Mouse (Mus musculus) gastrocnemius, postnatal 14 days (tissue): ENCODE data around the gene S100a4. TPM values are rescaled to one million over a fixed set of nuclear protein-coding genes. Genes with fewer than 3 reads are reported as not detected.

Source experiments
- total RNA-seq, 2 experiments: library from RNA; stranded (reverse); gene quantifications; 2 replicates each; pipeline ENCODE4 v1.2.3; 2021

The S100a4 gene
- total RNA-seq, 2 experiments from 2014 or later = 11.1 to 16.5 TPM

Other genes starting within 250 kb of the S100a4 start
- gene Slc27a3, start 213.8 kb upstream of the S100a4 start, total RNA-seq = 1 to 10 TPM; 1.9 to 2.3 TPM
- gene Ints3, start 170.1 kb upstream of the S100a4 start, total RNA-seq = 10 to 100 TPM; 15.7 to 17.7 TPM
- 10 to 100 TPM; 14.9 to 15.6 TPM for gene Npr1, start 137.9 kb upstream of the S100a4 start, total RNA-seq
- gene Ilf2, start 127.6 kb upstream of the S100a4 start, total RNA-seq = 10 to 100 TPM; 32.6 to 35.9 TPM
- gene Snapin, start 112.7 kb upstream of the S100a4 start, total RNA-seq = 10 to 100 TPM; 57.3 to 59.6 TPM
- 100 to 1,000 TPM in 1 of 2 experiments, 10 to 100 TPM in 1; 83.3 to 100 TPM for gene Chtop, start 94.3 kb upstream of the S100a4 start, total RNA-seq
- gene S100a1, start 89.4 kb upstream of the S100a4 start, total RNA-seq = 10 to 100 TPM; 53.1 to 61.0 TPM
- gene S100a13, start 89.3 kb upstream of the S100a4 start, total RNA-seq = 10 to 100 TPM; 12.9 to 15.4 TPM
- not detected for gene S100a14, start 76.9 kb upstream of the S100a4 start, total RNA-seq
- gene S100a16, start 66.5 kb upstream of the S100a4 start, total RNA-seq = 100 to 1,000 TPM in 1 of 2 experiments, 10 to 100 TPM in 1; 79.5 to 106 TPM
- gene S100a3, start 43.2 kb upstream of the S100a4 start, total RNA-seq = under 1 TPM in 1 of 2 experiments, not detected in 1; 0.45 TPM
- not detected for gene S100a2, start 13.5 kb upstream of the S100a4 start, total RNA-seq
- not detected for gene Gm42674, start 1.9 kb upstream of the S100a4 start, total RNA-seq
- gene S100a5, start 4.8 kb downstream of the S100a4 start, total RNA-seq = not detected
- 10 to 100 TPM; 69.9 to 95.9 TPM for gene S100a6, start 9.1 kb downstream of the S100a4 start, total RNA-seq
- gene S100a7a, start 50.2 kb downstream of the S100a4 start, total RNA-seq = under 1 TPM in 1 of 2 experiments, not detected in 1; 0.16 TPM
- gene S100a8, start 65.2 kb downstream of the S100a4 start, total RNA-seq = under 1 TPM in 1 of 2 experiments, not detected in 1; 0.71 TPM
- gene S100a9, start 92.0 kb downstream of the S100a4 start, total RNA-seq = under 1 TPM in 1 of 2 experiments, not detected in 1; 0.76 TPM
- gene Pglyrp4, start 123.1 kb downstream of the S100a4 start, total RNA-seq = not detected
- gene Gm5849, start 174.1 kb downstream of the S100a4 start, total RNA-seq = not detected